Mouse (Mus musculus) MEL (cell line): ENCODE data around the gene Ank2. TPM values are rescaled to one million over a fixed set of nuclear protein-coding genes. Genes with fewer than 3 reads are reported as not detected.

Experiments
- DNase-seq: peaks from one replicate; pipeline ENCODE4 v3.0.0; 2011; ENCODE audit warnings: low read depth, low spot score
- H3K27ac ChIP-seq: 2 replicates; pipeline ENCODE4 v1.5.1; 2012; ENCODE audit warnings: low read depth, mild to moderate bottlenecking, control low read depth, low read length, moderate library complexity; ENCODE audit not compliant: control insufficient read depth
- H3K27me3 ChIP-seq, 2 experiments: fragments of 150-350 bp in 1 of 2; sonication (generic) in 1 of 2; 2 replicates each; pipeline ENCODE4 v1.6.1; 2012; ENCODE audit warnings: low read length in 2 of 2, mild to moderate bottlenecking in 2 of 2, improper control_type of control experiment in 1 of 2, moderate library complexity in 1 of 2; ENCODE audit not compliant: insufficient read depth in 2 of 2, control insufficient read depth in 1 of 2
- H3K36me3 ChIP-seq, 2 experiments: 2 replicates each; pipeline ENCODE4 v1.6.1; 2012 to 2014; ENCODE audit warnings: low read length in 2 of 2, improper control_type of control experiment in 1 of 2, inconsistent platforms in 1 of 2, mild to moderate bottlenecking in 1 of 2; ENCODE audit not compliant: insufficient read depth in 2 of 2, control insufficient read depth in 1 of 2
- H3K4me1 ChIP-seq, 2 experiments: fragments of 150-350 bp in 1 of 2; sonication (generic) in 1 of 2; 2 replicates each; pipeline ENCODE4 v1.6.1; 2012; ENCODE audit warnings: low read length in 2 of 2, improper control_type of control experiment in 1 of 2, mild to moderate bottlenecking in 1 of 2; ENCODE audit not compliant: insufficient read depth in 2 of 2, control insufficient read depth in 1 of 2
- H3K4me3 ChIP-seq, 2 experiments: fragments of 150-350 bp in 1 of 2; sonication (generic) in 1 of 2; 2 replicates each; pipeline ENCODE4 v1.5.1; 2012; ENCODE audit warnings: low read depth in 2 of 2, low read length in 2 of 2, mild to moderate bottlenecking in 2 of 2, moderate library complexity in 2 of 2, control low read depth in 1 of 2, improper control_type of control experiment in 1 of 2; ENCODE audit not compliant: control insufficient read depth in 1 of 2, insufficient read depth in 1 of 2
- H3K79me2 ChIP-seq: 2 replicates; pipeline ENCODE4 v1.6.1; 2012; ENCODE audit warnings: mild to moderate bottlenecking, low read length, moderate library complexity; ENCODE audit not compliant: control insufficient read depth, poor library complexity, insufficient read depth
- H3K9ac ChIP-seq: 2 replicates; pipeline ENCODE4 v1.6.1; 2012; ENCODE audit warnings: low read depth, mild to moderate bottlenecking, control low read depth, low read length, moderate library complexity; ENCODE audit not compliant: control insufficient read depth, poor library complexity, severe bottlenecking
- H3K9me3 ChIP-seq: fragments of 150-350 bp; sonication (generic); replicated peaks from 2 replicates; pipeline ENCODE4 v1.6.1; 2012; ENCODE audit warnings: mild to moderate bottlenecking, low read length, improper control_type of control experiment, moderate library complexity; ENCODE audit not compliant: insufficient read depth
- BHLHE40 ChIP-seq: IDR thresholded peaks from 2 replicates; pipeline ENCODE4 v1.6.1; 2012; ENCODE audit warnings: low read depth, mild to moderate bottlenecking, inconsistent platforms, low read length, improper control_type of control experiment, borderline replicate concordance
- CHD1 ChIP-seq: IDR thresholded peaks from 2 replicates; pipeline ENCODE4 v1.6.1; 2012; ENCODE audit warnings: low read depth, mild to moderate bottlenecking, inconsistent platforms, low read length, improper control_type of control experiment
- CTCF ChIP-seq, 3 experiments: IDR thresholded peaks in 2 of 3; conservative IDR thresholded peaks in 1 of 3; 2 replicates each; pipeline ENCODE4 v1.5.1; 2011 to 2012; ENCODE audit warnings: low read length in 3 of 3, low read depth in 2 of 3, mild to moderate bottlenecking in 2 of 3, improper control_type of control experiment in 1 of 3, inconsistent platforms in 1 of 3, mixed read lengths in 1 of 3, moderate library complexity in 1 of 3; ENCODE audit not compliant: control insufficient read depth in 1 of 3, insufficient read depth in 1 of 3, poor library complexity in 1 of 3, severe bottlenecking in 1 of 3
- E2F4 ChIP-seq: IDR thresholded peaks from 2 replicates; pipeline ENCODE4 v1.6.1; 2011; ENCODE audit warnings: low read depth, low read length, improper control_type of control experiment, borderline replicate concordance
- EP300 ChIP-seq, 2 experiments: IDR thresholded peaks; 2 replicates each; pipeline ENCODE4 v1.6.1; 2011; ENCODE audit warnings: improper control_type of control experiment in 2 of 2, low read length in 2 of 2, low read depth in 1 of 2, mild to moderate bottlenecking in 1 of 2
- GABPA ChIP-seq: IDR thresholded peaks from 2 replicates; pipeline ENCODE4 v1.6.1; 2012; ENCODE audit warnings: low read depth, mild to moderate bottlenecking, inconsistent platforms, low read length, improper control_type of control experiment, moderate library complexity
- GATA1 ChIP-seq: IDR thresholded peaks from 2 replicates; pipeline ENCODE4 v1.6.1; 2011; ENCODE audit warnings: low read depth, low read length, improper control_type of control experiment
- HCFC1 ChIP-seq: IDR thresholded peaks from 2 replicates; pipeline ENCODE4 v1.6.1; 2012; ENCODE audit warnings: low read depth, mild to moderate bottlenecking, inconsistent platforms, low read length, improper control_type of control experiment, moderate library complexity
- KAT2A ChIP-seq: conservative IDR thresholded peaks from 2 replicates; pipeline ENCODE4 v1.6.1; 2012; ENCODE audit warnings: low read depth, low read length, improper control_type of control experiment, inconsistent platforms
- MAFK ChIP-seq: IDR thresholded peaks from 2 replicates; pipeline ENCODE4 v1.6.1; 2011; ENCODE audit warnings: low read depth, mild to moderate bottlenecking, low read length, improper control_type of control experiment, borderline replicate concordance
- MXI1 ChIP-seq: IDR thresholded peaks from 2 replicates; pipeline ENCODE4 v1.6.1; 2011; ENCODE audit warnings: mild to moderate bottlenecking, low read depth, low read length, improper control_type of control experiment
- MYC ChIP-seq: IDR thresholded peaks from 2 replicates; pipeline ENCODE4 v1.6.1; 2011; ENCODE audit warnings: low read depth, mild to moderate bottlenecking, low read length, improper control_type of control experiment, moderate library complexity
- NELFE ChIP-seq: IDR thresholded peaks from 2 replicates; pipeline ENCODE4 v1.6.1; 2011; ENCODE audit warnings: low read depth, low read length, improper control_type of control experiment
- POLR2A ChIP-seq, 2 experiments: IDR thresholded peaks; 2 replicates each; pipeline ENCODE4 v1.6.1; 2011 to 2012; ENCODE audit warnings: low read length in 2 of 2, mild to moderate bottlenecking in 2 of 2, control low read depth in 1 of 2, improper control_type of control experiment in 1 of 2, low read depth in 1 of 2, moderate library complexity in 1 of 2; ENCODE audit not compliant: control insufficient read depth in 1 of 2, insufficient read depth in 1 of 2, poor library complexity in 1 of 2
- RAD21 ChIP-seq: IDR thresholded peaks from 2 replicates; pipeline ENCODE4 v1.6.1; 2011; ENCODE audit warnings: mild to moderate bottlenecking, low read depth, low read length, improper control_type of control experiment
- RCOR1 ChIP-seq: IDR thresholded peaks from 2 replicates; pipeline ENCODE4 v1.6.1; 2012; ENCODE audit warnings: low read depth, mild to moderate bottlenecking, inconsistent platforms, low read length, improper control_type of control experiment
- SIN3A ChIP-seq: IDR thresholded peaks from 2 replicates; pipeline ENCODE4 v1.6.1; 2012; ENCODE audit warnings: low read length, improper control_type of control experiment, inconsistent platforms
- TAL1 ChIP-seq: IDR thresholded peaks from 2 replicates; pipeline ENCODE4 v1.6.1; 2012; ENCODE audit warnings: mild to moderate bottlenecking, inconsistent platforms, low read length, moderate library complexity, mixed read lengths
- TBP ChIP-seq: IDR thresholded peaks from 2 replicates; pipeline ENCODE4 v1.8.0; 2011; ENCODE audit warnings: low read depth, low read length, improper control_type of control experiment
- UBTF ChIP-seq: IDR thresholded peaks from 2 replicates; pipeline ENCODE4 v1.6.1; 2012; ENCODE audit warnings: low read depth, mild to moderate bottlenecking, inconsistent platforms, low read length, improper control_type of control experiment, moderate library complexity, borderline replicate concordance; ENCODE audit not compliant: insufficient read depth
- USF1 ChIP-seq: IDR thresholded peaks from 2 replicates; pipeline ENCODE4 v1.6.1; 2014; ENCODE audit warnings: low read depth, mild to moderate bottlenecking, inconsistent platforms, low read length, improper control_type of control experiment, moderate library complexity
- ZC3H11A ChIP-seq: IDR thresholded peaks from 2 replicates; pipeline ENCODE4 v1.6.1; 2012; ENCODE audit warnings: low read depth, mild to moderate bottlenecking, inconsistent platforms, low read length, improper control_type of control experiment
- ZKSCAN1 ChIP-seq: IDR thresholded peaks from 2 replicates; pipeline ENCODE4 v1.6.1; 2012; ENCODE audit warnings: low read depth, mild to moderate bottlenecking, inconsistent platforms, low read length, improper control_type of control experiment, moderate library complexity
- ZMIZ1 ChIP-seq: IDR thresholded peaks from 2 replicates; pipeline ENCODE4 v1.6.1; 2012; ENCODE audit warnings: low read depth, mild to moderate bottlenecking, inconsistent platforms, low read length, improper control_type of control experiment, moderate library complexity
- ZNF384 ChIP-seq: IDR thresholded peaks from 2 replicates; pipeline ENCODE4 v1.6.1; 2012; ENCODE audit warnings: low read depth, mild to moderate bottlenecking, inconsistent platforms, low read length, improper control_type of control experiment
- polyA plus RNA-seq, 2 experiments: library from polyadenylated mRNA; stranded (reverse) in 1 of 2; unstranded in 1 of 2; fragments of >175 nt in 1 of 2; fragments of >200 nt in 1 of 2; gene quantifications; 2 replicates each; pipeline versions ENCODE4 v1.2.1 to v1.2.4; 2012; ENCODE audit warnings: low replicate concordance in 2 of 2, low read depth in 1 of 2; ENCODE audit not compliant: insufficient read length in 2 of 2, insufficient read depth in 1 of 2, missing spikeins in 1 of 2
- total RNA-seq: library from RNA; depleted of rRNA; stranded (reverse); fragments of 300-350 nt; gene quantifications from 2 replicates; pipeline ENCODE4 v1.2.3, GENCODE M21; 2012

Ank2 gene
- total and polyA plus RNA-seq, 3 experiments, result 2.7 to 4.5 TPM; not detected in 1

GRCm38 (mm10) chr3:127521156-127521555 is 22.0 kb upstream of the Ank2 start:
- Histone ChIP-seq H3K4me3 (peak overlapping the region; percentile 4 to 45; a peak in 2 of 4 replicates), H3K9ac (no peak overlapping the region), H3K9me3 (no peaks in the 10 kb centered on the region), H3K4me1 (peaks cover 10 to 11% of the 10 kb centered on the region in 2 experiments), H3K27ac (no peak overlapping the region), H3K36me3 (peaks cover 0 to 5% of the 10 kb centered on the region in 2 experiments; a peak in 2 of 4 replicates), H3K27me3 (no peaks in the 10 kb centered on the region), H3K79me2 (no peaks in the 10 kb centered on the region)
- peak; percentile 48 for DNase-seq
- no peak for TF ChIP-seq TBP
- no peak for TF ChIP-seq SIN3A
- TF ChIP-seq EP300 (IDR thresholded peaks at IDR 0.05; ENCODE audit: low read depth in 1 of 2, low read length in 2 of 2), result no peak
- no peak for TF ChIP-seq RAD21
- no peak for TF ChIP-seq CHD1
- no peak for TF ChIP-seq TAL1
- TF ChIP-seq MXI1, result no peak
- TF ChIP-seq POLR2A (IDR thresholded peaks at IDR 0.05; ENCODE audit: control insufficient read depth in 1 of 2, insufficient read depth in 1 of 2, low read depth in 1 of 2, low read length in 2 of 2, poor library complexity in 1 of 2), result no peak
- TF ChIP-seq GATA1, result no peak
- no peak for TF ChIP-seq GABPA
- TF ChIP-seq KAT2A, result no peak

DNA sequence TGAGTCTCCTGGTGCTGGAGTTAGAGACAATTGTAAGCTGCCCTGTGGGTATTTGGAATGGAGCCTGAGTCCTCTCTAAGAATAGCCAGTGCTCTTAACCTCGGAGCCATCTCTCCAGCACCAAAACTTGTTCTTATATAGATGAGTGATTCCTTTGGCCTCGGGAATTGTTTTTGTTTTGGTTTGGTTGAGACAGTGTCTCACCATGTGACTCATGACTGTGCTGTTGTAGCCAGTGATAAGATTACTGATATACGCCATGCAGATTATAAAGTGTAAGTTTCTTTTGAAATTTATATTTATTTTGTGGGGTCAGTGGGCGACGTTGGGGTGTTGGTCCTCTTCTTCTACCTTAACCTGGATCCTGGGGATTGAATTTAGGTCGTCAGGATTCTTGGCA is 21.1 kb upstream of the Ank2 start:
- Histone ChIP-seq H3K4me3 (peak overlapping the region in 1 of 2 experiments; percentile 20; a peak in 1 of 4 replicates), H3K79me2 (no peaks in the 10 kb centered on the region), H3K4me1 (peaks cover 10 to 11% of the 10 kb centered on the region in 2 experiments), H3K9me3 (no peaks in the 10 kb centered on the region), H3K9ac (no peak overlapping the region), H3K27ac (no peak overlapping the region), H3K27me3 (no peaks in the 10 kb centered on the region)
- TF ChIP-seq USF1 (peak; percentile 71; the same call in 1 of the 2 replicates), GATA1 (peak; percentile 44), POLR2A (IDR thresholded peaks at IDR 0.05; ENCODE audit: control insufficient read depth in 1 of 2, insufficient read depth in 1 of 2, low read depth in 1 of 2, low read length in 2 of 2, poor library complexity in 1 of 2) (no peak), ZMIZ1 (no peak), HCFC1 (no peak), E2F4 (no peak)
- TF ChIP-seq, all 39 proteins: peak for 2
- H3K36me3 ChIP-seq, result peaks cover 0 to 5% of the 10 kb centered on the region in 2 experiments; a peak in 2 of 4 replicates
- DNase-seq, result no peak

GRCm38 (mm10) chr3:127515251-127515650 is 16.1 kb upstream of the Ank2 start:
- DNase-seq, result no peak
- no peaks in the 10 kb centered on the region for H3K79me2 ChIP-seq
- no peak overlapping the region for H3K4me3 ChIP-seq
- no peaks in the 10 kb centered on the region for H3K27me3 ChIP-seq
- H3K4me1 ChIP-seq, result peaks cover under 1% of the 10 kb centered on the region in 2 experiments; a peak in 2 of 4 replicates
- no peaks in the 10 kb centered on the region for H3K9me3 ChIP-seq
- H3K27ac ChIP-seq, result no peak overlapping the region
- TF ChIP-seq GABPA (no peak), RAD21 (no peak), HCFC1 (no peak), ZKSCAN1 (no peak), ZNF384 (no peak), RCOR1 (no peak), BHLHE40 (no peak), USF1 (no peak), ZC3H11A (no peak), TBP (no peak), MAFK (no peak), MYC (no peak), MXI1 (no peak), UBTF (no peak), CTCF (IDR thresholded peaks at IDR 0.05 in 2 of 3, conservative IDR thresholded peaks at IDR 0.05 in 1 of 3; ENCODE audit: control insufficient read depth in 1 of 3, insufficient read depth in 1 of 3, low read depth in 2 of 3, low read length in 3 of 3, poor library complexity in 1 of 3, severe bottlenecking in 1 of 3) (no peak), TAL1 (no peak), NELFE (no peak), SIN3A (no peak), ZMIZ1 (no peak)
- H3K36me3 ChIP-seq, result no peaks in the 10 kb centered on the region
- no peak overlapping the region for H3K9ac ChIP-seq
